Mouse (Mus musculus) CH12.LX (cell line): ENCODE measurements at regions not wholly inside any gene's neighbourhood (a gene's known extent, or its start where the extent isn't known, plus 50 kb on each side); places are given as distances from the start of the nearest gene placed in this dataset.

ENCODE experiments used
- DNase-seq: peaks from one replicate; pipeline ENCODE4 v3.0.0-alpha.2; 2013; ENCODE audit errors: extremely low read depth
- H3K27ac ChIP-seq: 2 replicates; pipeline ENCODE4 v1.5.1; 2012; ENCODE audit warnings: low read depth, mild to moderate bottlenecking, control low read depth, moderate library complexity; ENCODE audit not compliant: insufficient read depth
- H3K27me3 ChIP-seq: replicated peaks from 2 replicates; pipeline ENCODE3; 2012; ENCODE audit warnings: inconsistent platforms
- H3K36me3 ChIP-seq, 2 experiments: replicated peaks in 1 of 2; 2 replicates each; pipeline versions ENCODE3 to v1.6.1; 2012; ENCODE audit warnings: inconsistent platforms in 1 of 2, low read length in 1 of 2, mild to moderate bottlenecking in 1 of 2, mixed read lengths in 1 of 2, moderate library complexity in 1 of 2; ENCODE audit not compliant: control insufficient read depth in 1 of 2, insufficient read depth in 1 of 2
- H3K4me1 ChIP-seq, 2 experiments: 2 replicates each; pipeline ENCODE4 v1.6.1; 2012; ENCODE audit warnings: inconsistent platforms in 1 of 2, moderate library complexity in 1 of 2; ENCODE audit not compliant: insufficient read depth in 2 of 2, control insufficient read depth in 1 of 2
- H3K4me2 ChIP-seq: 2 replicates; pipeline ENCODE4 v1.6.1; 2012; ENCODE audit warnings: low read depth, mild to moderate bottlenecking, control low read depth; ENCODE audit not compliant: poor library complexity, insufficient read depth, severe bottlenecking
- H3K4me3 ChIP-seq, 3 experiments: fragments of 150-350 bp in 1 of 3; sonication (generic) in 1 of 3; replicated peaks in 1 of 3; 2 replicates each; pipeline versions ENCODE3 to v1.5.1; 2011 to 2012; ENCODE audit warnings: low read depth in 2 of 3, low read length in 2 of 3, mild to moderate bottlenecking in 2 of 3, moderate library complexity in 2 of 3, control low read depth in 1 of 3, improper control_type of control experiment in 1 of 3, inconsistent platforms in 1 of 3, mixed read lengths in 1 of 3; ENCODE audit not compliant: poor library complexity in 1 of 3
- H3K79me2 ChIP-seq: replicated peaks from 2 replicates; pipeline ENCODE4 v1.6.1; 2012; ENCODE audit warnings: mild to moderate bottlenecking, moderate library complexity; ENCODE audit not compliant: control insufficient read depth, poor library complexity, insufficient read depth, severe bottlenecking; ENCODE audit errors: extremely low read depth
- H3K9ac ChIP-seq: 2 replicates; pipeline ENCODE4 v1.6.1; 2012; ENCODE audit warnings: low read depth, mild to moderate bottlenecking, control low read depth, moderate library complexity; ENCODE audit not compliant: insufficient read depth
- H3K9me3 ChIP-seq: replicated peaks from 2 replicates; pipeline ENCODE3; 2012; ENCODE audit warnings: low read length, inconsistent platforms, mixed read lengths
- CHD1 ChIP-seq: IDR thresholded peaks from 2 replicates; pipeline ENCODE4 v1.6.1; 2012; ENCODE audit warnings: low read depth, low read length, improper control_type of control experiment, inconsistent platforms
- CHD2 ChIP-seq: IDR thresholded peaks from 2 replicates; pipeline ENCODE4 v1.6.1; 2011; ENCODE audit warnings: low read length, improper control_type of control experiment
- CTCF ChIP-seq, 2 experiments: IDR thresholded peaks in 1 of 2; conservative IDR thresholded peaks in 1 of 2; 2 replicates each; pipeline ENCODE4 v1.5.1; 2011 to 2012; ENCODE audit warnings: low read depth in 2 of 2, low read length in 2 of 2, improper control_type of control experiment in 1 of 2, inconsistent platforms in 1 of 2, mild to moderate bottlenecking in 1 of 2, moderate library complexity in 1 of 2
- GABPA ChIP-seq: IDR thresholded peaks from 2 replicates; pipeline ENCODE4 v1.6.1; 2012; ENCODE audit warnings: low read depth, low read length, improper control_type of control experiment, inconsistent platforms; ENCODE audit not compliant: insufficient replicate concordance
- IRF4 ChIP-seq: IDR thresholded peaks from 2 replicates; pipeline ENCODE4 v1.6.1; 2014; ENCODE audit warnings: low read depth, mild to moderate bottlenecking, inconsistent platforms, low read length, improper control_type of control experiment
- JUND ChIP-seq: conservative IDR thresholded peaks from 2 replicates; pipeline ENCODE4 v1.6.1; 2011; ENCODE audit warnings: low read depth, low read length, improper control_type of control experiment
- MAFK ChIP-seq: IDR thresholded peaks from 2 replicates; pipeline ENCODE4 v1.6.1; 2011; ENCODE audit warnings: low read length, improper control_type of control experiment; ENCODE audit not compliant: insufficient replicate concordance
- PAX5 ChIP-seq: IDR thresholded peaks from 2 replicates; pipeline ENCODE4 v1.6.1; 2012; ENCODE audit warnings: low read length, inconsistent platforms, mixed read lengths
- POLR2AphosphoS2 ChIP-seq: IDR thresholded peaks from 2 replicates; pipeline ENCODE4 v1.6.1; 2011; ENCODE audit warnings: low read depth, low read length, improper control_type of control experiment
- RAD21 ChIP-seq: IDR thresholded peaks from 2 replicates; pipeline ENCODE4 v1.6.1; 2011; ENCODE audit warnings: low read depth, mild to moderate bottlenecking, low read length, improper control_type of control experiment, moderate library complexity
- TCF12 ChIP-seq: IDR thresholded peaks from 2 replicates; pipeline ENCODE4 v1.6.1; 2014; ENCODE audit warnings: low read depth, mild to moderate bottlenecking, inconsistent platforms, low read length, improper control_type of control experiment
- USF1 ChIP-seq: IDR thresholded peaks from 2 replicates; pipeline ENCODE4 v1.6.1; 2014; ENCODE audit warnings: low read depth, mild to moderate bottlenecking, inconsistent platforms, low read length, improper control_type of control experiment
- USF2 ChIP-seq: conservative IDR thresholded peaks from 2 replicates; pipeline ENCODE4 v1.6.1; 2011; ENCODE audit warnings: low read depth, low read length, improper control_type of control experiment
- ZC3H11A ChIP-seq: IDR thresholded peaks from 2 replicates; pipeline ENCODE4 v1.6.1; 2012; ENCODE audit warnings: low read depth, mild to moderate bottlenecking, inconsistent platforms, low read length, improper control_type of control experiment
- ZKSCAN1 ChIP-seq: IDR thresholded peaks from 2 replicates; pipeline ENCODE4 v1.6.1; 2012; ENCODE audit warnings: low read depth, inconsistent platforms, low read length, improper control_type of control experiment, borderline replicate concordance
- ZNF384 ChIP-seq: IDR thresholded peaks from 2 replicates; pipeline ENCODE4 v1.6.1; 2012; ENCODE audit warnings: low read depth, low read length, improper control_type of control experiment, inconsistent platforms
- dilution Hi-C: fragments of 300-500 bp; cut with MboI; formaldehyde crosslinking; loops from 2 replicates; pipeline ENCODE4 v1.14.3; 2020; ENCODE audit warnings: low sequenced_read_pairs; ENCODE audit not compliant: extremely low pct_unique_long_range_greater_than_20kb, extremely low pct_ligation_motif_present
- in situ Hi-C: fragments of 300-500 bp; cut with MboI; formaldehyde crosslinking; loops from 3 replicates; pipeline ENCODE4 v1.14.3; 2019; ENCODE audit warnings: low sequenced_read_pairs, low pct_ligation_motif_present, low pct_unique_long_range_greater_than_20kb, mixed read lengths

GRCm38 (mm10) chr1:61141592-61141930 lies 163.8 kb downstream of the Icos start:
- TF ChIP-seq PAX5 = no peak
- TF ChIP-seq POLR2AphosphoS2 = no peak
- TF ChIP-seq USF1 = no peak
- TF ChIP-seq GABPA = no peak
- TF ChIP-seq RAD21 = no peak
- no peak for TF ChIP-seq JUND
- TF ChIP-seq TCF12 = no peak
- no peak for TF ChIP-seq CHD1
- no peak for TF ChIP-seq CTCF (conservative IDR thresholded peaks at IDR 0.05 in 1 of 2, IDR thresholded peaks at IDR 0.05 in 1 of 2; ENCODE audit: low read depth in 2 of 2, low read length in 2 of 2)
- no peak for TF ChIP-seq ZKSCAN1
- no peak for TF ChIP-seq MAFK
- TF ChIP-seq CHD2 = no peak
- no peak overlapping the region for H3K4me2 ChIP-seq

DNA sequence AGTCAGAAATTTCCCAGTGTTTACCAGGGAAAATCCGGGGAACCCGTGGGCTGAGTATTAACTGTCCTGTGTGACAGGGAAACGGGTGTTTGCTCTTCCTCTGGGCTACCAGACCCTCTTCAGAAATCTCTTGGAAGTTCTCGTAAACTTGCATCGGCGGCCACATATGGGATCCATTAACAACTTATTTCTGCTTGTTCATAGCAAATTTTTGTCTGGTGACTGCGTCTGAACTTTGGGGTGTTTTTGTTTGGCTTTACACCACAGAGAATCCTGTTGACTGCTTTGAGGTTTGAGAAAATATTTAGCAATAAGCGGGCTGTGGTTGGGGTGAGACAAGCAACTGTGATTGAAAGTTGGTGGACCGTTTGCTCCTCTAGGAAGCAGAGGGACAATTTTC lies 164.2 kb downstream of the Icos start:
- DNase-seq = no peak
- H3K27me3 ChIP-seq = no peaks in the 10 kb centered on the region
- dilution Hi-C loops = no loop called here

More at GRCm38 (mm10) chr1:61141592-61141930, 163.8 kb downstream of the Icos start:
- no peaks in the 10 kb centered on the region for H3K79me2 ChIP-seq
- H3K4me1 ChIP-seq = peaks cover 24 to 61% of the 10 kb centered on the region in 2 experiments
- H3K9ac ChIP-seq = no peak overlapping the region
- dilution Hi-C loops = no loop called here
- H3K27ac ChIP-seq = no peak overlapping the region
- no peaks in the 10 kb centered on the region for H3K27me3 ChIP-seq
- DNase-seq = no peak
- in situ Hi-C loops = loop anchor here (25.0 kb wide), 3 partner anchors 621 to 1846 kb away; partner anchors contain the start of gene Nrp2
- no peaks in the 10 kb centered on the region for H3K9me3 ChIP-seq
- no peaks in the 10 kb centered on the region for H3K36me3 ChIP-seq
- no peak overlapping the region for H3K4me3 ChIP-seq

GRCm38 (mm10) chr1:61143030-61143753 lies 165.5 kb downstream of the Icos start:
- Histone ChIP-seq H3K9me3 (no peaks in the 10 kb centered on the region), H3K36me3 (no peaks in the 10 kb centered on the region), H3K27me3 (no peaks in the 10 kb centered on the region), H3K27ac (no peak overlapping the region), H3K4me2 (no peak overlapping the region), H3K79me2 (no peaks in the 10 kb centered on the region), H3K4me3 (no peak overlapping the region), H3K9ac (no peak overlapping the region), H3K4me1 (peaks cover 16 to 51% of the 10 kb centered on the region in 2 experiments)
- dilution Hi-C loops = no loop called here
- in situ Hi-C loops = loop anchor here (25.0 kb wide), 3 partner anchors 619 to 1844 kb away; partner anchors contain the start of gene Nrp2
- no peak for DNase-seq
- no peak for TF ChIP-seq ZNF384
- TF ChIP-seq ZKSCAN1 = no peak
- no peak for TF ChIP-seq JUND
- TF ChIP-seq ZC3H11A = no peak

More for the DNA sequence above, 164.2 kb downstream of the Icos start:
- H3K27ac ChIP-seq = no peak overlapping the region
- H3K9ac ChIP-seq = no peak overlapping the region
- H3K36me3 ChIP-seq = no peaks in the 10 kb centered on the region
- H3K4me3 ChIP-seq = no peak overlapping the region
- H3K9me3 ChIP-seq = no peaks in the 10 kb centered on the region
- H3K4me1 ChIP-seq = peaks cover 21 to 60% of the 10 kb centered on the region in 2 experiments
- no peaks in the 10 kb centered on the region for H3K79me2 ChIP-seq
- in situ Hi-C loops = loop anchor here (25.0 kb wide), 3 partner anchors 620 to 1845 kb away; partner anchors contain the start of gene Nrp2
- no peak overlapping the region for H3K4me2 ChIP-seq
- TF ChIP-seq IRF4 = no peak
- TF ChIP-seq USF2 = no peak
- TF ChIP-seq CTCF (conservative IDR thresholded peaks at IDR 0.05 in 1 of 2, IDR thresholded peaks at IDR 0.05 in 1 of 2; ENCODE audit: low read depth in 2 of 2, low read length in 2 of 2) = no peak
